Mouse (Mus musculus) intestine, postnatal 0 days (tissue): Measurements from ENCODE around the gene Defb15. TPM values are rescaled to one million over a fixed set of nuclear protein-coding genes. Genes with fewer than 3 reads are reported as not detected.
A peak's percentile ranks its signal among the peaks of the same experiment; 100 is the strongest.

ENCODE experiments used
- ATAC-seq: fragments of 200-750 bp; cut with Nextera tagmentation; 2 replicates; pipeline ENCODE4 v1.8.0; 2017; ENCODE audit warnings: mild to moderate bottlenecking, moderate TSS enrichment, moderate library complexity
- H3K27ac ChIP-seq: fragments of 300-500 bp; sonication (generic); 2 replicates; pipeline ENCODE4 v1.5.1; 2014; ENCODE audit warnings: mild to moderate bottlenecking, low read depth, low read length, moderate library complexity
- H3K27me3 ChIP-seq: fragments of 300-500 bp; sonication (generic); replicated peaks from 2 replicates; pipeline ENCODE4 v1.6.1; 2014; ENCODE audit warnings: low read length, mixed read lengths; ENCODE audit not compliant: control insufficient read depth, insufficient read depth
- H3K36me3 ChIP-seq: fragments of 300-500 bp; sonication (generic); 2 replicates; pipeline ENCODE4 v1.6.1; 2014; ENCODE audit warnings: mild to moderate bottlenecking, moderate library complexity; ENCODE audit not compliant: control insufficient read depth, insufficient read depth
- H3K4me1 ChIP-seq: fragments of 300-500 bp; sonication (generic); replicated peaks from 2 replicates; pipeline ENCODE4 v1.6.1; 2014; ENCODE audit warnings: antibody characterized with exemption, low read length, mixed read lengths; ENCODE audit not compliant: control insufficient read depth, insufficient read depth
- H3K4me2 ChIP-seq: fragments of 300-500 bp; sonication (generic); replicated peaks from 2 replicates; pipeline ENCODE4 v1.6.1; 2014; ENCODE audit warnings: low read depth, mild to moderate bottlenecking, moderate library complexity
- H3K4me3 ChIP-seq: fragments of 300-500 bp; sonication (generic); 2 replicates; pipeline ENCODE4 v1.5.1; 2014; ENCODE audit warnings: low read depth, low read length
- H3K9ac ChIP-seq: fragments of 300-500 bp; sonication (generic); 2 replicates; pipeline ENCODE4 v1.6.1; 2014; ENCODE audit warnings: mild to moderate bottlenecking, low read depth, low read length
- H3K9me3 ChIP-seq: fragments of 300-500 bp; sonication (generic); 2 replicates; pipeline ENCODE4 v1.6.1; 2016; ENCODE audit warnings: mixed run types; ENCODE audit not compliant: control insufficient read depth
- CTCF ChIP-seq: sonication (generic); IDR thresholded peaks from 2 replicates; pipeline ENCODE4 v1.5.1; 2016; ENCODE audit warnings: low read depth, mild to moderate bottlenecking, control low read depth, antibody characterized with exemption, moderate library complexity
- WGBS: fragments of 180-500 bp; shearing (Covaris S2); extraction: QIAGEN DNeasy Blood & Tissue Kit; methylation state at CpG from one replicate; pipeline ENCODE4 v1.1.7; 2014; 5-methylcytosine and 5-hydroxymethylcytosine counted together
- polyA plus RNA-seq: library from polyadenylated mRNA; unstranded; fragments of >200 nt; fragmentation: Nextera tagmentation; extraction: Ambion mirVana; gene quantifications from 2 replicates; pipeline ENCODE4 v1.2.1, GENCODE M21; 2015

Defb15 gene
- not detected in 2 replicates for polyA plus RNA-seq

- H3K4me3 ChIP-seq = no peak within 1 kb of the TSS
- H3K27me3 ChIP-seq = no peaks in the 10 kb centered on the region
- no peak within 1 kb of the TSS for H3K27ac ChIP-seq
- no peaks in the 10 kb centered on the region for H3K36me3 ChIP-seq
- H3K4me1 ChIP-seq = no peaks in the 10 kb centered on the region
- 91% methylated on average over 6 of the region's 6 CpGs for WGBS
- H3K9ac ChIP-seq = no peak within 1 kb of the TSS
- no peak for ATAC-seq
- H3K4me2 ChIP-seq = no peak within 1 kb of the TSS
- H3K9me3 ChIP-seq = no peaks in the 10 kb centered on the region
- TF ChIP-seq CTCF = no peak
These were observed at the start of gene Defb15 for GRCm38 (mm10) chr8:21932610-21933009. Defb15 (minus strand) TSS chr8:21932710.

- Histone ChIP-seq H3K27me3 (no peaks in the 10 kb centered on the region), H3K36me3 (no peaks in the 10 kb centered on the region), H3K4me1 (no peaks in the 10 kb centered on the region), H3K9ac (no peak overlapping the region), H3K27ac (no peak overlapping the region), H3K4me3 (no peak overlapping the region), H3K4me2 (no peak overlapping the region), H3K9me3 (no peaks in the 10 kb centered on the region)
- ATAC-seq = no peak
- WGBS = 54% methylated on average over 8 of the region's 8 CpGs
- TF ChIP-seq CTCF = peak; percentile 49
These were observed 49.3 kb upstream of the Defb15 start for GRCm38 (mm10) chr8:21981664-21982337.

- H3K27me3 ChIP-seq = no peaks in the 10 kb centered on the region
- no peak for TF ChIP-seq CTCF
- 61% methylated on average over 4 of the region's 4 CpGs for WGBS
- H3K4me1 ChIP-seq = no peaks in the 10 kb centered on the region
- no peak for ATAC-seq
- no peaks in the 10 kb centered on the region for H3K9me3 ChIP-seq
- H3K27ac ChIP-seq = no peak overlapping the region
- no peaks in the 10 kb centered on the region for H3K36me3 ChIP-seq
- no peak overlapping the region for H3K4me3 ChIP-seq
- no peak overlapping the region for H3K9ac ChIP-seq
- H3K4me2 ChIP-seq = no peak overlapping the region
These were observed 45.7 kb upstream of the Defb15 start for GRCm38 (mm10) chr8:21978193-21978592.

GRCm38 (mm10) chr8:21969475-21969874 lies 37.0 kb upstream of the Defb15 start, which contains the start of gene Ccdc70:
Ccdc70 (plus strand) TSS chr8:21969775.
- Histone ChIP-seq H3K4me2 (no peak within 1 kb of the TSS), H3K9me3 (no peaks in the 10 kb centered on the region), H3K4me1 (no peaks in the 10 kb centered on the region), H3K9ac (no peak within 1 kb of the TSS), H3K27ac (no peak within 1 kb of the TSS), H3K27me3 (no peaks in the 10 kb centered on the region), H3K36me3 (no peaks in the 10 kb centered on the region), H3K4me3 (no peak within 1 kb of the TSS)
- ATAC-seq = no peak
- TF ChIP-seq CTCF = no peak
- WGBS = 79% methylated on average over 3 of the region's 3 CpGs

GRCm38 (mm10) chr8:21966646-21967045 lies 34.1 kb upstream of the Defb15 start:
- no peaks in the 10 kb centered on the region for H3K27me3 ChIP-seq
- no peak overlapping the region for H3K4me3 ChIP-seq
- H3K9me3 ChIP-seq = no peaks in the 10 kb centered on the region
- TF ChIP-seq CTCF = no peak
- H3K4me1 ChIP-seq = no peaks in the 10 kb centered on the region
- H3K27ac ChIP-seq = no peak overlapping the region
- no peaks in the 10 kb centered on the region for H3K36me3 ChIP-seq
- H3K9ac ChIP-seq = no peak overlapping the region
- no peak for ATAC-seq
- no peak overlapping the region for H3K4me2 ChIP-seq
- 81% methylated on average over 1 of the region's 1 CpGs for WGBS

GRCm38 (mm10) chr8:21958414-21958813 lies 25.9 kb upstream of the Defb15 start, which contains the start of gene Fam90a1a:
Fam90a1a (plus strand) TSS chr8:21958714.
- 89% methylated on average over 2 of the region's 2 CpGs for WGBS
- Histone ChIP-seq H3K27ac (no peak within 1 kb of the TSS), H3K9me3 (no peaks in the 10 kb centered on the region), H3K4me3 (no peak within 1 kb of the TSS), H3K4me1 (no peaks in the 10 kb centered on the region), H3K4me2 (no peak within 1 kb of the TSS), H3K9ac (no peak within 1 kb of the TSS), H3K27me3 (no peaks in the 10 kb centered on the region), H3K36me3 (no peaks in the 10 kb centered on the region)
- ATAC-seq = no peak
- TF ChIP-seq CTCF = no peak
